28 mouse cellular contexts compared by ENCODE assay signal in the genomic region with DNA sequence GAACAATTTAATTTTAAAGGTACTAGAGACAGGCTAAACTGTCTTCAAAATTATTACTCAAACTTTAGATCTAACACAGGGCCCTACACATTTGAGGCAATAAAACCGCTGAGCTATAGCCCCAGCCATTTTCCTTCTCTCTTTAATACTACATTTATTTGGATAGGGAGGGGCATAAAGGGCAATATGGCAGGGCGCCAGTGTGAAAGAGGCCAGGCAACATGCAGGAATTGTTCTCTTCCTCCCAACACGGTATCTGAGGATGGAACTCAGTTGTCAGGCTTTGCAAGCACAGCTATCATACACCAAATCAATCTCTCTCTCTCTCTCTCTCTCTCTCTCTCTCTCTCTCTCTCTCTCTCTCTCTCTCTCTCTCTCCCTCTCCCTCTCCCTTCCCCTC.
"Had no signal": no experiment of that assay in that cellular context is flagged by ENCODE, and none has a peak within 500 bp of the region (broad histone marks: within the 10 kb centered on the region; RNA-seq: fewer than 3 reads in every experiment).

No protein-coding gene starts in this region.

- H3K9me3 ChIP-seq: embryonic facial prominence, embryonic 10.5 days; embryonic facial prominence, embryonic 12.5 days; embryonic facial prominence, embryonic 13.5 days; embryonic facial prominence, embryonic 15.5 days; forebrain, embryonic 10.5 days; forebrain, embryonic 12.5 days; forebrain, embryonic 13.5 days; forebrain, embryonic 15.5 days had no signal

- H3K27ac ChIP-seq: embryonic facial prominence, embryonic 10.5 days; embryonic facial prominence, embryonic 12.5 days; embryonic facial prominence, embryonic 13.5 days; embryonic facial prominence, embryonic 15.5 days; forebrain, embryonic 10.5 days; forebrain, embryonic 12.5 days; forebrain, embryonic 13.5 days; forebrain, embryonic 15.5 days; gastrocnemius, adult 2 months had no signal

- H3K4me3 ChIP-seq: embryonic facial prominence, embryonic 10.5 days; embryonic facial prominence, embryonic 12.5 days; embryonic facial prominence, embryonic 13.5 days; embryonic facial prominence, embryonic 15.5 days; erythroblast, embryonic 14.5 days; forebrain, embryonic 10.5 days; forebrain, embryonic 12.5 days; forebrain, embryonic 13.5 days; forebrain, embryonic 15.5 days; gastrocnemius, adult 2 months had no signal

- ATAC-seq: forebrain, embryonic 13.5 days; forebrain, embryonic 14.5 days; forebrain, embryonic 15.5 days; forebrain, embryonic 16.5 days; forebrain, postnatal 0 days had no signal

- H3K4me2 ChIP-seq: embryonic facial prominence, embryonic 12.5 days; embryonic facial prominence, embryonic 13.5 days; embryonic facial prominence, embryonic 15.5 days; forebrain, embryonic 12.5 days; forebrain, embryonic 13.5 days; forebrain, embryonic 15.5 days had no signal

- DNase-seq: cerebellum, adult 18-20 months; cerebellum, adult 2 months; cerebellum, adult 8-10 months; cerebellum, adult 9-10 months; cerebellum, adult 9-11 months; cerebellum, postnatal 10 days; cerebellum, postnatal 14 days; cerebellum, postnatal 25 days; cerebellum, postnatal 36 days; embryo, embryonic 11 days; forebrain, postnatal 0 days; gastrocnemius, adult 2 months; gastrocnemius, postnatal 10 days; gastrocnemius, postnatal 14 days; gastrocnemius, postnatal 25 days; gastrocnemius, postnatal 36 days; heart, adult 11 months had no signal

- H3K4me1 ChIP-seq: embryonic facial prominence, embryonic 10.5 days; embryonic facial prominence, embryonic 12.5 days; embryonic facial prominence, embryonic 13.5 days; embryonic facial prominence, embryonic 15.5 days; forebrain, embryonic 10.5 days; forebrain, embryonic 12.5 days; forebrain, embryonic 15.5 days had no signal

- H3K9ac ChIP-seq: embryonic facial prominence, embryonic 12.5 days; embryonic facial prominence, embryonic 13.5 days; embryonic facial prominence, embryonic 15.5 days; forebrain, embryonic 12.5 days; forebrain, embryonic 13.5 days; forebrain, embryonic 15.5 days; forebrain, postnatal 0 days had no signal

- H3K27me3 ChIP-seq: embryonic facial prominence, embryonic 12.5 days; embryonic facial prominence, embryonic 13.5 days; embryonic facial prominence, embryonic 15.5 days; forebrain, embryonic 12.5 days; forebrain, embryonic 13.5 days; forebrain, embryonic 15.5 days had no signal
